Mouse (Mus musculus): ENCODE data around the gene Rasgrf1.

- TF ChIP-seq MYC (IDR thresholded peaks at IDR 0.05; ENCODE audit: low read depth, low read length) (no peak), ZNF384 (IDR thresholded peaks at IDR 0.05; ENCODE audit: low read depth, low read length) (no peak), HCFC1 (IDR thresholded peaks at IDR 0.05; ENCODE audit: low read depth, low read length) (no peak), CTCF (conservative IDR thresholded peaks at IDR 0.05 in 1 of 2, IDR thresholded peaks at IDR 0.05 in 1 of 2; ENCODE audit: low read depth in 2 of 2, low read length in 2 of 2) (no peak), CHD1 (IDR thresholded peaks at IDR 0.05; ENCODE audit: low read depth, low read length) (no peak), JUND (conservative IDR thresholded peaks at IDR 0.05; ENCODE audit: low read depth, low read length) (no peak), POLR2A (IDR thresholded peaks at IDR 0.05; ENCODE audit: low read depth, low read length) (no peak), POLR2AphosphoS2 (IDR thresholded peaks at IDR 0.05; ENCODE audit: low read depth, low read length) (no peak), TBP (conservative IDR thresholded peaks at IDR 0.05; ENCODE audit: low read depth, low read length) (no peak), EP300 (IDR thresholded peaks at IDR 0.05; ENCODE audit: low read length) (no peak)
These were observed 3.4 kb downstream of the Rasgrf1 start for GRCm38 (mm10) chr9:89913135-89913534.
